Mouse (Mus musculus): ENCODE measurements at regions not wholly inside any gene's neighbourhood (a gene's known extent, or its start where the extent isn't known, plus 50 kb on each side); places are given as distances from the start of the nearest gene placed in this dataset.

DNA sequence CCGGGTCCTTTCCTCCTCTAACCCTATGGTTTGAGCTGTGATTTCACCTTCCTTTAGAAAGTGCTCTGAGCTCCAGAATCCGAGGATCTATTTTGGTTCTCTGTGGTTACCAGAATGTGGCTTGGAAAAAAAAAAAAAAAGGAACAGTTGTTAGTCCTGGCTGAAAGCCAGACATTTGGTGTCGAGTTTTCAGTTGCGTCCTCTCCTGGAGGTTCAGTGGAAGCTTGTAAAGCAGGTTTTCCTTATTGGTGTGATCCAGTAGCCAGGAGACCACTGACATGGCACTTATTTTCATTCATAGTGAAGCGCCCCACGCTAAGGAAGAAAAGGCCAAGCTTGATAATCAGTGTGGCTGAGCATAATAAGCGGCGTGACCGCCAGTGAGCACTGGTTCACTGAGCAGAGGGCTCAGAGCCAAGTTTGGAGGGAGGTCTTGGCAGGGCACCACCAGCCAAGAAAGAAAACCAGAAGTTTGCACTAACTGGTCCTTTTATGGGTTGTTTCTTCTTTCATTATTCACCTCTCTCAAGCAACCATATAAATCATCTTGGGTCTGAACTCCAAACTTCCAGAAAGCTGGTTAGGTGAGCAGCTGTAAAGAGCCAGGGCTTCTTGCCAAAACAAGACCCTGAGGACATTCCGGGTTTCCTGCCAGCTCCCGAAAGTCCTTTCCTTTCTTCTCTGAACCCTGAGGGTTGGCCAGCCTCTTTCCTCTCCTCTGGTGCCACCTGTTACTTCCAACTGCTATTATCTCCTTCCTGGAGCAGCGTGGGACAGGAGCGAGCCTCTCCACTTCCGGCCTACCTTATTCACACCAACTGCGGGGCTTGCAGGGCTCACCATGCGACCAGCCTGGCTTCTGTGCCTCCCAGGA is 436.0 kb downstream of the Zfp704 start:
- TF ChIP-seq CTCF (IDR thresholded peaks at IDR 0.05; ENCODE audit: control insufficient read depth, insufficient read depth, insufficient replicate concordance, low read depth, low read length) (no peak), POLR2A (IDR thresholded peaks at IDR 0.05; ENCODE audit: control insufficient read depth, low read depth, low read length) (no peak)
